Mouse (Mus musculus): ENCODE data around the gene Prim2. TPM values are rescaled to one million over a fixed set of nuclear protein-coding genes. Genes with fewer than 3 reads are reported as not detected.

The Prim2 gene
- polyA plus RNA-seq, 1 experiment from 2014 or later = 33.5 TPM

- Histone ChIP-seq H3K27ac (ENCODE audit: low read length) (no peak overlapping the region), H3K27me3 (replicated peaks; ENCODE audit: control insufficient read depth, insufficient read depth, low read length) (no peaks in the 10 kb centered on the region), H3K36me3 (ENCODE audit: control insufficient read depth, insufficient read depth) (no peaks in the 10 kb centered on the region), H3K9ac (replicated peaks; ENCODE audit: low read depth, low read length) (no peak overlapping the region), H3K4me1 (replicated peaks; ENCODE audit: control insufficient read depth, insufficient read depth, low read length) (no peaks in the 10 kb centered on the region), H3K4me2 (ENCODE audit: low read length) (no peak overlapping the region), H3K9me3 (ENCODE audit: control insufficient read depth, low read length) (no peaks in the 10 kb centered on the region), H3K4me3 (replicated peaks; ENCODE audit: low read length) (no peak overlapping the region)
- no peak for ATAC-seq
- 22% methylated on average over 6 of the region's 6 CpGs for WGBS
Measured at GRCm38 (mm10) chr1:33588557-33588956, 81.0 kb downstream of the Prim2 start.

GRCm38 (mm10) chr1:33584590-33584978 lies 85.0 kb downstream of the Prim2 start:
- Histone ChIP-seq H3K4me1 (replicated peaks; ENCODE audit: control insufficient read depth, insufficient read depth, low read length) (no peaks in the 10 kb centered on the region), H3K9ac (replicated peaks; ENCODE audit: low read depth, low read length) (no peak overlapping the region), H3K9me3 (ENCODE audit: control insufficient read depth, low read length) (no peaks in the 10 kb centered on the region), H3K4me3 (replicated peaks; ENCODE audit: low read length) (no peak overlapping the region), H3K36me3 (ENCODE audit: control insufficient read depth, insufficient read depth) (no peaks in the 10 kb centered on the region), H3K4me2 (ENCODE audit: low read length) (no peak overlapping the region), H3K27ac (ENCODE audit: low read length) (no peak overlapping the region), H3K27me3 (replicated peaks; ENCODE audit: control insufficient read depth, insufficient read depth, low read length) (no peaks in the 10 kb centered on the region)
- ATAC-seq = no peak

- Histone ChIP-seq H3K4me3 (replicated peaks; ENCODE audit: low read length) (no peak overlapping the region), H3K36me3 (ENCODE audit: control insufficient read depth, insufficient read depth) (no peaks in the 10 kb centered on the region), H3K27me3 (replicated peaks; ENCODE audit: control insufficient read depth, insufficient read depth, low read length) (no peaks in the 10 kb centered on the region), H3K4me1 (replicated peaks; ENCODE audit: control insufficient read depth, insufficient read depth, low read length) (no peaks in the 10 kb centered on the region), H3K27ac (ENCODE audit: low read length) (no peak overlapping the region), H3K9me3 (ENCODE audit: control insufficient read depth, low read length) (no peaks in the 10 kb centered on the region), H3K9ac (replicated peaks; ENCODE audit: low read depth, low read length) (no peak overlapping the region), H3K4me2 (ENCODE audit: low read length) (no peak overlapping the region)
- ATAC-seq = no peak
- WGBS = 82% methylated on average over 7 of the region's 7 CpGs
Measured at GRCm38 (mm10) chr1:33583817-33584589, 85.6 kb downstream of the Prim2 start.

GRCm38 (mm10) chr1:33578593-33578992 lies 91.0 kb downstream of the Prim2 start:
- no peaks in the 10 kb centered on the region for H3K36me3 ChIP-seq (ENCODE audit: control insufficient read depth, insufficient read depth)
- ATAC-seq = no peak
- H3K9ac ChIP-seq (replicated peaks; ENCODE audit: low read depth, low read length) = no peak overlapping the region
- H3K9me3 ChIP-seq (ENCODE audit: control insufficient read depth, low read length) = no peaks in the 10 kb centered on the region
- WGBS = 76% methylated on average over 6 of the region's 6 CpGs
- no peaks in the 10 kb centered on the region for H3K27me3 ChIP-seq (replicated peaks; ENCODE audit: control insufficient read depth, insufficient read depth, low read length)
- no peak overlapping the region for H3K4me3 ChIP-seq (replicated peaks; ENCODE audit: low read length)
- H3K27ac ChIP-seq (ENCODE audit: low read length) = no peak overlapping the region
- H3K4me2 ChIP-seq (ENCODE audit: low read length) = no peak overlapping the region
- H3K4me1 ChIP-seq (replicated peaks; ENCODE audit: control insufficient read depth, insufficient read depth, low read length) = no peaks in the 10 kb centered on the region

GRCm38 (mm10) chr1:33574459-33574858 lies 95.1 kb downstream of the Prim2 start:
- H3K36me3 ChIP-seq (ENCODE audit: control insufficient read depth, insufficient read depth) = no peaks in the 10 kb centered on the region
- no peak overlapping the region for H3K4me2 ChIP-seq (ENCODE audit: low read length)
- no peaks in the 10 kb centered on the region for H3K4me1 ChIP-seq (replicated peaks; ENCODE audit: control insufficient read depth, insufficient read depth, low read length)
- no peak overlapping the region for H3K9ac ChIP-seq (replicated peaks; ENCODE audit: low read depth, low read length)
- no peaks in the 10 kb centered on the region for H3K9me3 ChIP-seq (ENCODE audit: control insufficient read depth, low read length)
- H3K27ac ChIP-seq (ENCODE audit: low read length) = no peak overlapping the region
- H3K4me3 ChIP-seq (replicated peaks; ENCODE audit: low read length) = no peak overlapping the region
- WGBS = 95% methylated on average over 6 of the region's 6 CpGs
- no peaks in the 10 kb centered on the region for H3K27me3 ChIP-seq (replicated peaks; ENCODE audit: control insufficient read depth, insufficient read depth, low read length)
- ATAC-seq = no peak

GRCm38 (mm10) chr1:33565764-33566401 lies 103.7 kb downstream of the Prim2 start:
- 58% methylated on average over 7 of the region's 7 CpGs for WGBS
- no peaks in the 10 kb centered on the region for H3K4me1 ChIP-seq (replicated peaks; ENCODE audit: control insufficient read depth, insufficient read depth, low read length)
- H3K36me3 ChIP-seq (ENCODE audit: control insufficient read depth, insufficient read depth) = no peaks in the 10 kb centered on the region
- no peak overlapping the region for H3K27ac ChIP-seq (ENCODE audit: low read length)
- no peaks in the 10 kb centered on the region for H3K27me3 ChIP-seq (replicated peaks; ENCODE audit: control insufficient read depth, insufficient read depth, low read length)
- no peak overlapping the region for H3K4me2 ChIP-seq (ENCODE audit: low read length)
- no peak for ATAC-seq
- no peaks in the 10 kb centered on the region for H3K9me3 ChIP-seq (ENCODE audit: control insufficient read depth, low read length)
- H3K4me3 ChIP-seq (replicated peaks; ENCODE audit: low read length) = no peak overlapping the region
- no peak overlapping the region for H3K9ac ChIP-seq (replicated peaks; ENCODE audit: low read depth, low read length)

- WGBS = 83% methylated on average over 6 of the region's 6 CpGs
- no peaks in the 10 kb centered on the region for H3K36me3 ChIP-seq (ENCODE audit: control insufficient read depth, insufficient read depth)
- H3K4me1 ChIP-seq (replicated peaks; ENCODE audit: control insufficient read depth, insufficient read depth, low read length) = no peaks in the 10 kb centered on the region
- H3K9ac ChIP-seq (replicated peaks; ENCODE audit: low read depth, low read length) = no peak overlapping the region
- H3K27me3 ChIP-seq (replicated peaks; ENCODE audit: control insufficient read depth, insufficient read depth, low read length) = no peaks in the 10 kb centered on the region
- no peak overlapping the region for H3K27ac ChIP-seq (ENCODE audit: low read length)
- H3K4me2 ChIP-seq (ENCODE audit: low read length) = no peak overlapping the region
- H3K4me3 ChIP-seq (replicated peaks; ENCODE audit: low read length) = no peak overlapping the region
- no peaks in the 10 kb centered on the region for H3K9me3 ChIP-seq (ENCODE audit: control insufficient read depth, low read length)
- no peak for ATAC-seq
Measured at GRCm38 (mm10) chr1:33564032-33564431, 105.6 kb downstream of the Prim2 start.

GRCm38 (mm10) chr1:33563611-33564010 lies 106.0 kb downstream of the Prim2 start:
- Histone ChIP-seq H3K36me3 (ENCODE audit: control insufficient read depth, insufficient read depth) (no peaks in the 10 kb centered on the region), H3K4me1 (replicated peaks; ENCODE audit: control insufficient read depth, insufficient read depth, low read length) (no peaks in the 10 kb centered on the region), H3K9me3 (ENCODE audit: control insufficient read depth, low read length) (no peaks in the 10 kb centered on the region), H3K27me3 (replicated peaks; ENCODE audit: control insufficient read depth, insufficient read depth, low read length) (no peaks in the 10 kb centered on the region), H3K27ac (ENCODE audit: low read length) (no peak overlapping the region), H3K4me2 (ENCODE audit: low read length) (no peak overlapping the region), H3K4me3 (replicated peaks; ENCODE audit: low read length) (no peak overlapping the region), H3K9ac (replicated peaks; ENCODE audit: low read depth, low read length) (no peak overlapping the region)
- 89% methylated on average over 3 of the region's 3 CpGs for WGBS
- ATAC-seq = no peak

- WGBS = 96% methylated on average over 4 of the region's 4 CpGs
Measured at GRCm38 (mm10) chr1:33556638-33557037, 113.0 kb downstream of the Prim2 start.

More at GRCm38 (mm10) chr1:33556638-33557037, 113.0 kb downstream of the Prim2 start:
- Histone ChIP-seq H3K27ac (ENCODE audit: low read length) (no peak overlapping the region), H3K9ac (replicated peaks; ENCODE audit: low read depth, low read length) (no peak overlapping the region), H3K36me3 (ENCODE audit: control insufficient read depth, insufficient read depth) (no peaks in the 10 kb centered on the region), H3K4me3 (replicated peaks; ENCODE audit: low read length) (no peak overlapping the region), H3K4me2 (ENCODE audit: low read length) (no peak overlapping the region), H3K27me3 (replicated peaks; ENCODE audit: control insufficient read depth, insufficient read depth, low read length) (no peaks in the 10 kb centered on the region), H3K9me3 (ENCODE audit: control insufficient read depth, low read length) (no peaks in the 10 kb centered on the region), H3K4me1 (replicated peaks; ENCODE audit: control insufficient read depth, insufficient read depth, low read length) (no peaks in the 10 kb centered on the region)
- ATAC-seq = no peak

Measured in forebrain, embryonic 16.5 days (tissue).